Mouse (Mus musculus) heart, postnatal 0 days (tissue): ENCODE measurements around the gene Tmem203.

Experiments used
- CTCF ChIP-seq: IDR thresholded peaks from 2 replicates; pipeline ENCODE4 v1.5.1; 2016; ENCODE audit warnings: antibody characterized with exemption, control low read depth, low read depth
- EP300 ChIP-seq: IDR thresholded peaks from 2 replicates; pipeline ENCODE4 v1.6.1; 2016; ENCODE audit warnings: antibody characterized with exemption, low read depth

DNA sequence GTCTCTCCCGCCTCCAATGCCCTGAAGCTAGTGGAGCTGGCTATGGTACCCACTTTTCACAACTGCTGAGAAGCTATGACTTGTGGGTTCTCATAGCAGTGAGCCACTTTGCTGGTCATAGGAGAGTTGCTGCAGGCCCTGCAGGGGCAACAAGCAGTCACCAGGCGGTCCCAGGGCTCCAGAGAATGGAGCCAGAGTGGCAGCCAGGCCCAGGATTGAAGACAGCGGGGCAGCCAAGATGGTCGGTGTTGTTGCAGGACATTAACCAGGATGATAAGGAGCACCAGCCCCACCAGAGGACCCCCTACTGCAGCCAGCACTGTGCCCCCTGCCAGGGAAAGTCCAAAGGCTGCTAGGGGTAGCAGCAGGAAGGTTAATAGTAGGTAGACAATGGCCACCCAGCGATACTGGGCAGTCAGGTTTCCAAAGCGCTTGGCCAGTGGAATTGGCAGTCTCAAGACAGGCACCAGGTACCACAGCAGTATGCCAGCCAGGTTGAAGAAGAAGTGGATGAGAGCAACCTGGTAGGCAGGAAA lies 26.2 kb upstream of the Tmem203 start:
- TF ChIP-seq CTCF (no peak), EP300 (no peak)
